Mouse (Mus musculus): ENCODE results near the gene Pih1d3. TPM values are rescaled to one million over a fixed set of nuclear protein-coding genes. Genes with fewer than 3 reads are reported as not detected.

Gene Pih1d3
- polyA plus RNA-seq, 1 experiment: not detected

- Histone ChIP-seq H3K27ac (ENCODE audit: insufficient read depth, low read length) (no peak overlapping the region), H3K4me1 (ENCODE audit: control insufficient read depth, insufficient read depth, low read length) (no peaks in the 10 kb centered on the region), H3K4me3 (replicated peaks; ENCODE audit: insufficient read depth, low read depth, low read length) (no peak overlapping the region), H3K27me3 (ENCODE audit: control insufficient read depth, insufficient read depth, low read length) (no peaks in the 10 kb centered on the region)
- no peak for DNase-seq
- 82% methylated on average over 7 of the region's 7 CpGs for WGBS
- TF ChIP-seq CTCF (IDR thresholded peaks at IDR 0.05; ENCODE audit: borderline replicate concordance, insufficient read depth, low read depth, low read length) (no peak), POLR2A (IDR thresholded peaks at IDR 0.05; ENCODE audit: borderline replicate concordance, insufficient read depth, low read length) (no peak)
These were observed 17.3 kb upstream of the Pih1d3 start for GRCm38 (mm10) chr1:31205346-31205745.

GRCm38 (mm10) chr1:31205770-31206169 is 16.9 kb upstream of the Pih1d3 start:
- Histone ChIP-seq H3K4me3 (replicated peaks; ENCODE audit: insufficient read depth, low read depth, low read length) (no peak overlapping the region), H3K27me3 (ENCODE audit: control insufficient read depth, insufficient read depth, low read length) (no peaks in the 10 kb centered on the region), H3K27ac (ENCODE audit: insufficient read depth, low read length) (no peak overlapping the region), H3K4me1 (ENCODE audit: control insufficient read depth, insufficient read depth, low read length) (no peaks in the 10 kb centered on the region)
- DNase-seq: no peak
- no peak for TF ChIP-seq POLR2A (IDR thresholded peaks at IDR 0.05; ENCODE audit: borderline replicate concordance, insufficient read depth, low read length)
- TF ChIP-seq CTCF (IDR thresholded peaks at IDR 0.05; ENCODE audit: borderline replicate concordance, insufficient read depth, low read depth, low read length): no peak
- WGBS: 72% methylated on average over 3 of the region's 3 CpGs

- Histone ChIP-seq H3K4me3 (replicated peaks; ENCODE audit: insufficient read depth, low read depth, low read length) (no peak overlapping the region), H3K27me3 (ENCODE audit: control insufficient read depth, insufficient read depth, low read length) (no peaks in the 10 kb centered on the region), H3K27ac (ENCODE audit: insufficient read depth, low read length) (no peak overlapping the region), H3K4me1 (ENCODE audit: control insufficient read depth, insufficient read depth, low read length) (no peaks in the 10 kb centered on the region)
- peak; percentile 16 to 33 for DNase-seq
- under 1% methylated on average over 5 of the region's 5 CpGs for WGBS
- TF ChIP-seq POLR2A (IDR thresholded peaks at IDR 0.05; ENCODE audit: borderline replicate concordance, insufficient read depth, low read length): no peak
- TF ChIP-seq CTCF (IDR thresholded peaks at IDR 0.05; ENCODE audit: borderline replicate concordance, insufficient read depth, low read depth, low read length): peak; percentile 65
These were observed 12.5 kb upstream of the Pih1d3 start for GRCm38 (mm10) chr1:31210144-31210543.

- Histone ChIP-seq H3K27ac (ENCODE audit: insufficient read depth, low read length) (no peak overlapping the region), H3K27me3 (ENCODE audit: control insufficient read depth, insufficient read depth, low read length) (no peaks in the 10 kb centered on the region), H3K4me3 (replicated peaks; ENCODE audit: insufficient read depth, low read depth, low read length) (no peak overlapping the region), H3K4me1 (ENCODE audit: control insufficient read depth, insufficient read depth, low read length) (no peaks in the 10 kb centered on the region)
- no peak for TF ChIP-seq CTCF (IDR thresholded peaks at IDR 0.05; ENCODE audit: borderline replicate concordance, insufficient read depth, low read depth, low read length)
- no peak for TF ChIP-seq POLR2A (IDR thresholded peaks at IDR 0.05; ENCODE audit: borderline replicate concordance, insufficient read depth, low read length)
- WGBS: 90% methylated on average over 1 of the region's 1 CpGs
- no peak for DNase-seq
These were observed 7.8 kb upstream of the Pih1d3 start for GRCm38 (mm10) chr1:31214831-31215230.

GRCm38 (mm10) chr1:31220599-31221250 is 1.9 kb upstream of the Pih1d3 start:
- no peak for DNase-seq
- WGBS: 88% methylated on average over 4 of the region's 4 CpGs
- Histone ChIP-seq H3K27me3 (ENCODE audit: control insufficient read depth, insufficient read depth, low read length) (no peaks in the 10 kb centered on the region), H3K4me1 (ENCODE audit: control insufficient read depth, insufficient read depth, low read length) (no peaks in the 10 kb centered on the region), H3K27ac (ENCODE audit: insufficient read depth, low read length) (no peak overlapping the region), H3K4me3 (replicated peaks; ENCODE audit: insufficient read depth, low read depth, low read length) (no peak overlapping the region)
- TF ChIP-seq POLR2A (IDR thresholded peaks at IDR 0.05; ENCODE audit: borderline replicate concordance, insufficient read depth, low read length) (no peak), CTCF (IDR thresholded peaks at IDR 0.05; ENCODE audit: borderline replicate concordance, insufficient read depth, low read depth, low read length) (no peak)

- Histone ChIP-seq H3K4me3 (replicated peaks; ENCODE audit: insufficient read depth, low read depth, low read length) (no peak overlapping the region), H3K27ac (ENCODE audit: insufficient read depth, low read length) (no peak overlapping the region), H3K4me1 (ENCODE audit: control insufficient read depth, insufficient read depth, low read length) (no peaks in the 10 kb centered on the region), H3K27me3 (ENCODE audit: control insufficient read depth, insufficient read depth, low read length) (no peaks in the 10 kb centered on the region)
- peak in 1 of 2 experiments; percentile 13 for DNase-seq
- TF ChIP-seq CTCF (IDR thresholded peaks at IDR 0.05; ENCODE audit: borderline replicate concordance, insufficient read depth, low read depth, low read length) (no peak), POLR2A (IDR thresholded peaks at IDR 0.05; ENCODE audit: borderline replicate concordance, insufficient read depth, low read length) (no peak)
These were observed 10.8 kb downstream of the Pih1d3 start for GRCm38 (mm10) chr1:31233319-31234036.

GRCm38 (mm10) chr1:31260218-31260923 is 37.7 kb downstream of the Pih1d3 start:
- no peak for DNase-seq
- TF ChIP-seq POLR2A (IDR thresholded peaks at IDR 0.05; ENCODE audit: borderline replicate concordance, insufficient read depth, low read length): no peak
- TF ChIP-seq CTCF (IDR thresholded peaks at IDR 0.05; ENCODE audit: borderline replicate concordance, insufficient read depth, low read depth, low read length): no peak
- H3K4me3 ChIP-seq (replicated peaks; ENCODE audit: insufficient read depth, low read depth, low read length): no peak overlapping the region
- no peaks in the 10 kb centered on the region for H3K27me3 ChIP-seq (ENCODE audit: control insufficient read depth, insufficient read depth, low read length)
- no peaks in the 10 kb centered on the region for H3K4me1 ChIP-seq (ENCODE audit: control insufficient read depth, insufficient read depth, low read length)
- no peak overlapping the region for H3K27ac ChIP-seq (ENCODE audit: insufficient read depth, low read length)
- 66% methylated on average over 10 of the region's 10 CpGs for WGBS

Other genes with a start within 250 kb of the Pih1d3 start
- gene AC153137.1, start 244.9 kb upstream of the Pih1d3 start, polyA plus RNA-seq (2012; rRNA removed): not detected in 2 replicates
- gene Lgsn, start 46.4 kb upstream of the Pih1d3 start, polyA plus RNA-seq (2012; rRNA removed): 0.08 TPM in 1 of 2 replicates, not detected in the other
- gene 4931428L18Rik, start 154 bp upstream of the Pih1d3 start, polyA plus RNA-seq (2012; rRNA removed): not detected in 2 replicates